Mouse (Mus musculus): Measurements from ENCODE around the gene Dpf2.
A peak's percentile ranks its signal among the peaks of the same experiment; 100 is the strongest.

Dpf2 gene

DNA sequence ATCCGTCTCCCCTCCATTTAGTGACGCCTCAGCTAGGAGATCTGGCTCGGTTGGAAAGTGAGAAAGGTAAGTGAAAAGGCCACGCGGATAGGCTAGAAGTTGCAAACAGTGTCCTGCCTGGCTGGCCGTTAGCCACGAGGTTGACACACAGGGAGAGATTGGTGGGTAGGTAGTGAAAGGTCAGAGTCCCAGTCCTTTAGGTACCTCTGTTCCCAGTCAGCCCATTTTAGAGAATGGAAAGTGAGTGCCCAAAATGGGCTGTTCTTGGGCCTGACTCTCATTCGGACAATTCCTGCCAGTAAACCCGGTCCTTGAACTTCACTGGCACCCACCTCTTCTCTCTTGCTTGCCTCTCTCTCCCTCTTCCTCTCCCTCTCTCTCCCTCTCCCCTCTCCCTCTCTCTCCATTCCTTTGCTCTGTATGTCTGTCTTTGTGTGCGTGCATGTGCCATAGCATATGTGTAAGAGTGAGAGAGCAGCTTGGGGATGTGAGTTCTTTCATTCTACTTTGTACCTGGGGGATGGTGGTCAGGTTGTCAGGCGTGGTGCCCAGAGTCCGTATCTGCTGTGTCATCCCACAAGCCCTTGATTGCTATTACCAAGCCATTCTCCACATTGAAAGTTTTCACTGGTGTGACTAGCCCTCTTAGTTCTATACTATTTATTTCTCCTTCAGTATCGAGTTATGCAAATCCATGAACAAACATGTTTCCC, at the start of gene Dpf2:
TSS of gene Dpf2 (minus strand) at position 4 of the 713 bp plus-strand sequence.
- DNase-seq: peak; percentile 23

DNA sequence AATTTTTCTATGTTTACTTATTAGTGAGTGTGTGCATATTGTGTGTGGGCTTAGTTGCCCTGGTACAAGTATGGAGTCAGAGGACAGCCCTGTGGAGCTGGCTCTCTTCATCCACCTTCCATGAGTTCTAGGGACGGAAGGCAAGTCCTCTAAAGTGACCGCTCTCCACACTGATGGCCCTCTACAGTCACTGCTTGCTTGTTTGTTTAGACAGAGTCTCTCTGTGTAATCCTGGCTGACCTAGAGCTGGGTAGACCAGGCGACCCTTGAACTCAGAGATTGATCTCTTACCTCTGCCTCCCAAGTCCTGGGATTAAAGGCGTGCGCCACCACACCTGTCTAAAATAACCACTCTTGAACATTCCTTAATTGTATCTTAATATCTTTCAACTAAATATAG, 44.6 kb upstream of the Dpf2 start:
- DNase-seq: no peak

DNA sequence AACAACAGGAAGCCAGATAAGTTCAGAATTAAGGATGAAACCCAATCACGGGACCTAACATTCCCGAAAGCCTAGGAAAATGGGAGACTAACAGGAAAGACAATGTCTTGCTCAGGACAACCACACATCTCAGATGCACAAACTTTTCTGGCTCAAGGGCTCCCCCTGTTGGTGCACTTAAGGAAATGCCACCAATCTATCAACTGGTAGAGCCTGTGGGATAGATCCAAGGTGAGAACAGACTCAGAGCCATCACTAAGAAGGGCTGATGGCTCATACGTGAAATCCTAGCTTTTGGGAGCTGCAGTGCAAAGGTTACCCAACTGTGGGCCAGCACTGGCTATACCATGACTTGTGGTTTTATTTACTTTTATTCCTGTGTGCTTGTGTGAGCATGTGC, 43.9 kb upstream of the Dpf2 start:
- DNase-seq: peak; percentile 85

DNA sequence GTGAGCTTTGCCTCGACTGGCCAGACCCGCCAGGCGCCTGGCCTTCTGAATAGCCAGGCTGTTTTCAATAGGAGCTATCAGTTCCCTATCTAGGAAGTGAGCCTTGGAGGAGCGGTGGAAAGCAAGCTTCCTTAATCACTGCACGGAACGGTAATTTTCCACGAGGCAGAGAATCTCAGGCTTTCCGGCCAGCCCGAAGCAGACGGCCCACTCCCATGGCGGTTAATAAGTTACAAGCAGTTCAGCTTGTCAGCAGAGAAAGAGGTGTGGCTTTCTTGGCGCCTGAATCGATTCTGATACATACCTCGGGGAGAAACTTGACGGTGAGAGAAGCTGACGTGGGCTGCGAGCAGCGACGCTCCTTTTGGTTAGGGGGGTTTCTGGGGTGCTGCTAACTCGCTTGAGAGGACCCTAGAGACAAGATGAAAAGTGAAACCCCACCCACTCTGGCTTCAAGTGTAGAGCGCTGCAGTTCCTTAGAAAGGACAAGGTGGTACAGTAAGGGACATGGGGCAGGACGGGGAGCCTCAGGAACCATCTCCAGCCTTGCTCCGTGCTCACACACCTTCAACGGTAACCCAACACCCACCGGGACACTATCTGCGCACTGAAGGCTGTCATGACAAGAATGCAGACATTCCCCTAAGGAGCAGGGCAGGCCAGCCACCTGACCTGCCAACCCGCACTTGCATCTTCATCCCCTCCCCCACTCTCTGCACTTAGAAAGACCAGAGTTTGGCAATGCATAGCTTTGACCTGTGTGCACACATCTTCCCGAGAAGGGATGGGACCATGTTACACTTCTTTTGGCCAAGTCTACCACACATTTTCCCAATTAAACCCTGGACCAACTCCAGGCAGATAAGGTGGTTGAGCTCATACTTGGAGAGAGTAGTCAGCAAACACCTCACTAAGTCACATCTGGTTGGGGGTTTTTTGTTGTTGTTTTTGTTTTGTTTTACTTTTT, 43.2 kb upstream of the Dpf2 start:
- DNase-seq: peak; percentile 81

DNA sequence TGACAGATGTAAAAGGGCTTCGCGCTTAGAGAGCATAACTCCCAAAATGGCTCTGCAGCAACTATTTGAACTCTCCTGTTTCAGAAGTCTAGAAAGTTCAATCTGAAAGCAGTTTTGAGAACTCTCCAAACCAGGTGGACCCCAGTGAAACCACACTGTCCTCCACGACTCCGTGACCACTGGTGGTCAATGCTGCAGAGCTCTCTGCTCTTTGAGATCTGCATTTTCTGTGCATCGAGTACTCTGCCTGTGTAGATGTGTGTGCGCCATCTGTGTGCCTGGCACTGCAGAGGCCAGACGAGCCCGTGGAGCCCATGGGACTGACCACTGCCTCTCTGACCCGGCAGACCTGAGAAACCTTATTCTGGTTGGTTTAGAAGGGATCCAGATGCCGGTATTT, 42.1 kb upstream of the Dpf2 start:
- no peak for DNase-seq

DNA sequence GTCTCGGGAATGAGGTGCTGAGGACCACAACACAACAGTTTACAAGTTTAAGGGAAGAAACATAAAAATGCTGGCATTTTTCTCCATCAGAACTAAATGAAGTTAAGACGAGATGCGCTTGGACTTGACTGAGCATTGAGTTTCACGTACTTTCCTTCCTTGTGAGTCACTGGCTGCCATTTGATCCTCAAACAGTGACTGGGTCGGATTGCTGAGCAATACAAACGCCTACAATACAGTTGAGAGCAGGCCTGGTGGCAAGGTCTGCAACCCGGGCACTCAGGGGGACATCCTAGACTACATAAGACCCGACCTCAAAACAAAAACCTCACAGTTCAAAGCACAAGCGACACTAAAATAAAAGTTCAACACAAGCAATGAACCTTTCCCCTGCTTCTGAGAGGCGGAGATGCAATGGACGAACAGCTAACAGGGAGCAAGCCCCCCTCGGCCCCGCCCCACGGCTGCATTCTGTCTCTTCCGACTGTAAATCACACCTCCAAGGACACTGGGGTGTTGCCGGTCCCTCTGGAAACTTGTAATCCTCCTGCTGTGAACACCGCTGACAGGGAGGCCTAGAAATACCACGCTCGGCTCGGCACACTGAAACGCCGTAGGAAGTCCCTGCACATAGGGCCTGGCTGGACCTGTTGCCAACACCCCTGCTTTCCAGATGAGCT, 41.4 kb upstream of the Dpf2 start:
- no peak for DNase-seq

DNA sequence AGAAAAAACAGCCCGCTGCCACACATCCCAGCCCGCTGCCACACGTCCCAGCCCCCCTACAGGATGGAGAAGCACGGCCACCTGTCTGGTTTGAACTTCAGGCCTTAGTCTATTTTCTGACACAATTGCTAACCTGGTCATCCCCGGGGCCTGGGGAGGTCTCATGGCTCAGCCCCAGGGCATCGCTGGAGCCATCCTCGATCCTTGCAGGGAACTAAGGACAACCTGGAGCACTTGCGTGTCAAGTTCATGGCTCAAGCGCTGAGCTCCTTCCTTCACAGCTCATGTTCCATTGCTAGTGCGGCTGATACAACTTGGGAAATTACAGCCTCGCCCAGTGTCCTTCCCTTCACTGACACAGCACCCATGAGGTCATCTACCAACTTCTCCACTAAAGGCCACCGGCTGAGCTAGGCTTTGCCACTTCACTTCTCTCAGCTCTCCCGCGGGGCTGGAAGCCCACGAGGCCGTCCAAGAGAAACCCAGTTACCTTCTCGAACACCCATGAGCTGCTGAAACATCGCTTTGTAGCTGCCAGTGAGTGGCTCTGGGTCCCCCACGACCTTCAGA, 40.5 kb upstream of the Dpf2 start:
- DNase-seq: no peak

DNA sequence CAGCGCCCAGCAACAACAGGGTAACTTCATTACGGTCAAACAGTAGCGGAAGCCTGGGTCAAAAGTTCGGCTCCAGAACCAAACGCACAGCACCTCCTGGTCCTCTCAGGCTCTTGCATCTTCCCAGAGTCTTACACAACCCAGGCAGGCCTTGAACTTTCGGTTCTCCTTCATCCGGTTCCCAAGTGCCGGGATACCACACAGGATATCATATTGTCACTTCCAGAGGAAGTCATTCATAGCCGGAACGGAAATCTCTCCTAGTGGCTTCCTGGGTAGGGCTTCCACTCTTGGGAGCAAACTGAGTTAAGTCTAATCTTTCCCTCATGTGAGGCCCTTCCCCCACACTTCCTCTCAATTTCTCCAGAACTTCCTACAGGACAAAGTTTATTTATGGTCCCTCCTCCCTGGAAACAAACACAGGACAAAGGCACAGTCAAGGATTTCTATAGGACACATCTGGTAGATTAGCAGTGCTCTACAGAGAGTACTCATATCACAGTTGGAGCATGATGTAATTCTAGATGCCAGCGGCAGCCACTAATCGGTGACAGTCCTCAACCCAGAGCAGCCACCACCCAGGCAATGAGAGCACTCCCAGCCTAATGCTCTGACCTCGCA, 39.4 kb upstream of the Dpf2 start:
- DNase-seq: peak; percentile 50

DNA sequence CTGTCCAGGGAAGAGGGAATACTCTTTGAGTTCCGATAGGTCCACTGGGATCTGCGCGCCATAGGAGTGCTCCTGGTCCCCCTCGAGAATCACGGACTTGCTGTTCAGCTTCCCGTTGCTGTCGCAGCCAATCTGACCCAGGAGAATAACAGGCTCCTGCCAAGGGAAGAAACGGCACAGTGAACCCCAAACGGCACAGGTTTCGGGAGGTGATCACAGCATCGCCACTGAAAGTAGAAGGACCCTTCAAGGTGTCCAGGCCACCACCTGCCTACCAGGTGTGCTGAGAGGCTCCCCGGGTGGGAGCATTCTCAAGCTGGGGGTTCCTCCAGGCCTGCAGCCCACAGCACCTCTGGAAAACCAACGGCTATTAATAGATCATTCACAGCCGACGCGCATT, 38.8 kb upstream of the Dpf2 start:
- DNase-seq: no peak

DNA sequence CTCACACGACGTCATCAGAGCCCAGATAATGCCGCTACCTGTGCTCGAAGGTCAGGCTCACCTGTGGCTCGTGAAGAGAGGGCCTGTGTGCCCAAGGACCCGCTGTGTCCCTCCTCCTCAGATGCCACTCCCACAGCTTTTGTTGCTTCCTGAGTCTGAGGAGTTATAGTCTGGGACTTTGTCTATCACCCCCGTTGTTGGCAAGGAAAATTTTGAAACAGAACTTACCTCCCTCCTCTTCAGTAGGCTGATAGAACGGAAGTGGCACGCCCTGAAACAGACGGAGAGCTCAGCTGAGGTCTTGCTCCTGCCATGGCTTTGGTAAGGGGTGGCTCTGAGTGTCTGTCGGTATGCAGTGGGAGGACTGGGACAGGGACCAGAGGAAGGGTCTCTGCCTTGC, 37.4 kb upstream of the Dpf2 start:
- no peak for DNase-seq

DNA sequence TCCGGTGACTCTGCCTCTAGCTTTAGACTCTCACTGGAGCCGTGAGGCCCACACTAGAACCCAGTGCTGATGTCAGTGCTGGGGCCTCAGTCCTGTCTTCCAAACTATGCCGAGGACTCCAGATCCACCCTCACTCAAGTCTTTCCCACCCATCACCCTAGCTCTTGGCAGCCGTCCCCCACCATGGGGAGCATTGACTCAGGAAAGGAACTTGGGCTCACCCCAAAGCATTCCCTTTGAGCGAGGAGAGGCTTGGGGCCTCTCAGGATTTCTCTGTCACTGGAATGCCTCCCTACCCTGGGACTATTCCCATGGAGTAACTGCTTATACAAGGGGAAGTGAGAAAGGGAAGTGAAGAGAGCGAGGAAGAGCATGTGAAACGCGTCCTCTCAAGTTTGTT, 33.1 kb upstream of the Dpf2 start:
- no peak for DNase-seq

DNA sequence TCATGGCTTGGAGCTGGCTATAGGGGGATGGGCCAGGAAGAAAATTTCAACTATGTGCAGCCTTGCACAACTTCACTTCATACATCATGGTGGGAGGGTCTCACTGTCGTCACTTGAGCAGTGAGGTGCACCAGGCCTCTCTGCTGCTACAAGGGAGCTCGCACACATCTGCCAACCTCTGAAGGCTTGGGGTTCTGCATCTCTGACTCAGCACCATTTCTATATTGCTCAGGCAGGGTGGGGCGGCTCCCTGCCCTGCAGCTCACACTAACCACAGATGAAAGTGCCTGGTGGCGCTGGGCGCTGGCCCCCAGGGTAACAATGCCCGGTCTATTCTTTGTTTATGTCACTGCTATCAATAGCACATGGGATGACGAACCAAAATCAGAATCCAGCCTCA, 32.2 kb upstream of the Dpf2 start:
- no peak for DNase-seq

DNA sequence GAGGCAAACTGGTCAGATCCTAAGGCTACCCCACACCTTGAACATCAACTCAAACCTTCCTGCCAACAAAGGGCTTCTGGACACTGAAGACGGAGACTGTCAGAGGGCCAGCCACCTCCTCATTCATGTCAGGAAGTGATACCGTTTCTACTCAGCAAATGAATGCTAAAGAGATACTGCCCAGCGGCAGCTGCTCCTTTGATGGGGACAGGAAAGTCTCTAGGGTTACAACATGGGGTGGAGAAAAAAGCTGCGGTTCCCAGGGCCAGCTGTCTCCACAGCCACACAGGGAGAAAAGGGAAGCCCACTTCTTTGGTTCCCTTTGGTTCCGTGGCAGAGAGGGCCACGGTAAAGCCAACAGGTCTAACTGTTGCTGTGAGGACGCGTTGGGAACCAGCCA, 31.3 kb upstream of the Dpf2 start:
- DNase-seq: no peak

DNA sequence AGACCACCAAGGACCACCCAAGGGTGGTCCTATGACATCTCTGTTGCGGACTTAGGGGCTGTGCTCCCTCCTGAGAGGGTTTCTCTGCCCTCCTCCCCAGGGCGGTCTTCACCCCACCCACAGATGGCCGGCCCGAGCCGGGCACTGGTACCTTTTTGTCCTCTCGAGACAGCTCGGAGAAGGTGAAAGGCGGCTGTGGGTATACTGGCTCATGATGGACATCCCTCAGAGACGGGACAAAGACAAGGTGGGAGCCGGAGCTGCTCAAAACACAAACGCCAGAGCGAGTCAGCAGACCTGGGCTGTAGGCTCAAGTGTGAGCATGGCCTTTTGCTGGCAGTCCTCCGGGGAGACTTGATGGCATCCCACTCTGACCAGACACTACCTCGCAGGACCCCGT, 30.6 kb upstream of the Dpf2 start:
- no peak for DNase-seq

DNA sequence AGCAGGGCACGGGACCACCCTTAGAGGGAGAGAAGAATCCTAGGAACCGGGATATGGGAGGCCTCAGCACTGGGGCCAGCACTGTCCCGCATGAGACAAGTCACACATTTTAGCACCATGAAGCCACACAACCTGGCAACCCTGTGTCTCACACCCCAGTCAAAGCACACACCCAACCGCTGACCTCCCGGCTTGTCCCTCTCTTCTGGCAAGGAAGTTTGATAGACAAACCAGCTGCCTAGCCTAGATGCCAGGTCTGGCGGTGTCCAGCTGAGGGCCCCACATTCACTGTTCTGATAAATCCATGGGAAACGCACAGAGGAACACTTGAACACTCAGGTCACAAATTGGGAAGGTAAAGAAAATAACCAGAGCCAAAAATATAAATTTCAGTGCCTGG, 29.8 kb upstream of the Dpf2 start:
- DNase-seq: no peak

DNA sequence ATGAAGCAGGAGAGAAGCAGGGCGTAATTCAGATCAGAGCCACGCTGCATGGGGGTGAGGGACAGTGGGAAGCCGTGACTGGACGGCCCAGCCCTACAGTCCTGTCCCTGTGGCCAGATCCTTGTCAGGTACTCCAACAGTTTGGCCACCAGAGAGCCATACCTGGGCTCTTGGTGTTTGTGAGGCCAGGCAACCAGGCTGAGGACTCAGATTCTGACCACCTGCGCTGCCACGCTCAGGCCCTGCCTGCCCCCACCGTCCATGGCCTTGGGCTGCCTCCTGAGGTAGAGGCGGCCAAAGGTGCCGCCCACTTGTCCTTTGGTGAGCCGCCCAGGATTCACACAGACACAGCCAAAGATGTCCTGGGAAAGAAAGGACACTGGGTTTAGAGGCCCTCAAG, 27.8 kb upstream of the Dpf2 start:
- no peak for DNase-seq

DNA sequence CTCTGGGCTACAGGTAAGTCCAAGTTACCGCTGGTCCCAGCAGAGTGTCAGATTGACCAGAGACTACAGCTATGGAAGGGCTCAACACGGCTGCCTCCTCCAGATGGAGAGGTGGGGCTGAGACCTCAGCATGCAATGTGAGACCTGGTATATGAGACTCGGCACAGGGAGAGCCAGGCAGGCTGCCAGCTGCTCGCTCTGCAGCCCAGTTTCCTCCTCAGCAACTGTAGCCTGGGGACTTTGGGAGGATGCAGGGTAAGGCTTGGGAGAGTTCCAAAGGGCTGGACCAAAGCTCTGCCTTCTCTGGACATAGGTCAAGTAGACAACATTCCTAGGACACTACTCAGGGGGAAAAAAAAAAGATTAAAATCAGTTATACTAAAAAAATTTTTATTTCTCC, 27.4 kb upstream of the Dpf2 start:
- peak; percentile 85 for DNase-seq

DNA sequence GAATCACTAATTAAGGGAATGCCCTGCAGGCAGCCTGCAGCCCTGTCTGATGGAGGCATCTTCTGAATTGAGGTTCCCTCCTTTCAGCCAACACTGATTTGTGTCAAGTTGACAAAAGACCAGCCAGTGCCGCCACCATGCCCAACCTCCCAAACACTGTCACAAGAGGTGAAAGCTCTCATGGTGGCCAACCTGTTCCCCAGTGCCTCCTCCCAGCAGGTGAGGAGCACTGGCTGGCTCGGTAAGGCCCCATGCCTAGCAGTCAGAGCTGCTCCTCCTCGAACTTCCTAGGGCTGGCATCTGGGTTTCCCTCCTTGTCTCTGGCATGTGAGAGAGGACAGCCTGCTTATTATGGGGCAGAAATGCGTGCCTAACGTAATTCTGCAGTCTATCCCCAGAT, 26.9 kb upstream of the Dpf2 start:
- no peak for DNase-seq

DNA sequence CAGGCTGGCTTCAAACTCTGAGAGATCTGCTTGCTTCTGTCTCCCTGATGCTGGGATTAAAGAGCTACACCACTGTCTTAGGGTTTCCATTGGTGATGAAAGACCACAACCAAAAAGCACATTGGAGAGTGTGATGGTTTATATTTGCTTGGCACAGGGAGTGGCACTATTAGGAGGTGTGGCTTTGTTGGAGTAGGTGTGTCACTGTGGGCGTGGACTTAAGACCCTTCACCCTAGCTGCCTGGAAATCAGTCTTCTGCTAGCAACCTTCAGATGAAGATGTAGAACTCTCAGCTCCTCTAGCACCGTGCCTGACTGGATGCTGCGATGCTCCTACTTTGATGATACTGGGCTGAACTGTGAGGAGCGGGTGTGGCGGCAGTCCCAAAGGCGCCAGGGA, 25.7 kb upstream of the Dpf2 start:
- no peak for DNase-seq

DNA sequence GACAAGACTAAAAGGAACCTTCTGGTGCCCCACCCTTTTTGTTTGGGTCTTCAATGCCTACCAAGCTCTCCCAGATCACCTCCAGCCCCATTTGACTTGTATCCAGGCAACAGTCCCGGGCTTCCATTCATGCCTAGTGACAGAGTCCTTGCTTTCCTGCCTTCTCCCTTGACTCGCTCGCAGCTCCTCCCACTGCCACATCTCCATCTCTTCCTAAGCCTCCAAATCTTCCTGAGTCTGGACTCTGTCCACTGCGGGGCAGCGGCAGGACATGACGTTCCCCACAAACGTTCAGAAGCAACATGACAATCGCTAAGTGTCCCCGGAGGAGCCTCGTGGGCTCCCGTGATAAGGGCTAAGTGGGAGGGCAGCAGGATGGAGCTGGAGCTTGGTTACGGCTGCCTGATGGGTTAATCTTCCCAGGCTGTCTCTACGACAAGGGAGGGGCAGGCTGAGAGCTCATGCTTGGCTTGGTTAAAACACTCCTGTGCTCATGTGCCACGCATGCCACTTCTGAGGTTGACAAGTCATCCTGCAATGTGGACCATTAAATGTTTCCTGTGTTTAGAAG, 25.1 kb upstream of the Dpf2 start:
- no peak for DNase-seq

DNA sequence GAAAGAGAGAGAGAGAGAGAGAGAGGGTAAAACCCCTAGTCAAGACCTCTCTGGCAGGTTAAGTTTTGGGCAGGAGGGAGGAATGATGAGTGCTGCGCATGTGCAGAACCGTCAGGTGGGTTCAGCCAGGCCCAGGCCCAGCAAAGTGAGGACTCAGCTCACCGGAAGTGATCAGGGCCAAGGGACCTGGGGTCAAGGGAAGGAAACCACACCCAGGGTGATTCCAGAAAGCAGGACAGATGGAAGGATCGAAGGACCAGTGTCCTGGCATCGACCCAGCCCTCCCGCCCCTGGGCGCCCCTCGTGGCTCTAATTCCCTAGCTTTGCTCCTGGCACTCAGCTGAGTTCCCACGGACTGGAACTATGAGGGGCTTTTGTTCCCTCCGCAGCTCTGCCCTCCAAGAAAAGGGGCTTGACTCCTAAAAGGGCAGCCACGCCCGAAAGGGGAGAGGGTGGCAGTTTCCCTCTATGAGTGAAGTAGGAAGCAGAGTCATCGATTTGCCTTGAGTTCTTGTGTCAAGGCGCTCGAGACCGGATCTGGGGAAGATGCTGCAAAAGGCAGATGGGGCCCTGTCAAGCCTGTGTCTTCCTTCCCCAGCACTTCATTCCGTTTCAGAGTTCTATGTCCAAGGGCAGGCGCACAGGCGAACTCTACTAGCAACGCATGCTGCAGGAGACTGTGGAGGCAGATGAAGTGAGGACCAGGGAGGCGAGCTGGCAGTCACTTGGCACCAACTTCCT, 24.5 kb upstream of the Dpf2 start:
- no peak for DNase-seq

DNA sequence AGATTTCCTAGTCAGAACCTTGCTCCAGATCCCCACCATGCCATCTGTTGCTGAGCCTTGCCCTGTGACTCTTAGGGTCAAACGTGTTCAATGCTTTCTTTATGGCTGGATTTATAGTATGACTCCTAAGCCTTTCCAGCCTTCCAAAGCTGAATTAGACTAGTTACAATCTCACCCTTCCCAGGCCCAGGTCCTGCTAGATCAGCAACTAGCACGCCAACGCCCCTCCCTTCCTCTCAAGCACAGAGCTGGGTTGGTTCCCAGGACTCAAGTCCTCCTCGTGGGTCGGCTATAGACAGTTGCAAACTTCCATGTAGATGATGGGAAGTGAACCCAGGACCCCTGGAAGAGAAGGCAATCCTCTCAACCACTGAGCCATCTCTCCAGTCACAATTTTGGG, 22.9 kb upstream of the Dpf2 start:
- DNase-seq: no peak
